In genomic region chr6:78340296-78340695, GRCm38 (mm10) we compare ENCODE assay signal across 29 mouse cellular contexts. TPM values are rescaled to one million over a fixed set of nuclear protein-coding genes. Genes with fewer than 3 reads are reported as not detected.
DNase-seq lines count a peak whose midpoint lies in the region; ATAC-seq lines count a peak whose summit lies in the region.
"Had no signal": no experiment of that assay in that cellular context is flagged by ENCODE, and none has a peak within 500 bp of the region (broad histone marks: within the 10 kb centered on the region; RNA-seq: fewer than 3 reads in every experiment).

No protein-coding gene starts in this region.

- intact Hi-C loops in left cerebral cortex, postnatal 10 days (cut with DNase I), result no loop called here
- intact Hi-C loops in left cerebral cortex, postnatal 14 days (cut with DNase I), result no loop called here

- ATAC-seq in frontal cortex, adult (ENCODE audit: low TSS enrichment), result peak; percentile 99
- ATAC-seq in megakaryocyte, adult 5-6 weeks (ENCODE audit: poor library complexity, severe bottlenecking), result no peak
- ATAC-seq: activated CD4-positive, CD25-positive, alpha-beta regulatory T cell, adult 4 months; forebrain, embryonic 16.5 days; inflammation-experienced regulatory T-cells, adult 6 months; liver, embryonic 12.5 days; liver, postnatal 0 days had no signal

- DNase-seq in frontal cortex, postnatal 10 days (ENCODE audit: low spot score in 2 of 2), result no peak
- DNase-seq in left cerebral cortex, adult 18-20 months (ENCODE audit: low spot score in 2 of 2), result peak; percentile 13 to 36
- no peak for DNase-seq in left cerebral cortex, postnatal 10 days (ENCODE audit: extremely low spot score in 1 of 2, low spot score in 2 of 2)
- DNase-seq in left cerebral cortex, postnatal 14 days (ENCODE audit: low spot score in 2 of 2), result peak; percentile 17 to 51
- peak; percentile 81 for DNase-seq in telencephalon, adult 2 months (ENCODE audit: low read depth, low spot score)
- DNase-seq: adrenal gland, adult 2 months; adrenal gland, postnatal 36 days; cerebellum, adult 2 months; cerebellum, postnatal 14 days; heart, adult 2 months; heart, postnatal 10 days; kidney, adult 11 months; kidney, postnatal 14 days; liver, postnatal 0 days; midbrain, embryonic 14.5 days had no signal

RNA-seq across cellular contexts. Expression of gene Reg3b, which starts 30.2 kb away (rescaled TPM):
- total RNA-seq in left cerebral cortex, adult 18-20 months (2021), result not detected
- total RNA-seq in left cerebral cortex, postnatal 10 days (2021), result not detected
- total RNA-seq in left cerebral cortex, postnatal 14 days (2021), result not detected
- total RNA-seq in megakaryocyte, adult 5-6 weeks (2015), result not detected in 2 replicates
- not detected in 2 replicates for total RNA-seq in megakaryocyte, adult 5-6 weeks (2017)
- total RNA-seq: adrenal gland, adult 2 months; adrenal gland, postnatal 36 days; CH12.LX; ES-E14; gastrocnemius, adult 8-10 months; gastrocnemius, postnatal 4 days; heart, adult 2 months; heart, postnatal 10 days; hematopoietic stem cell, adult 5-6 weeks; layer of hippocampus, adult 18-20 months; layer of hippocampus, postnatal 25 days; monocyte, adult 5-6 weeks had no signal

RNA-seq across cellular contexts. Expression of gene Reg3d, which starts 38.4 kb away (rescaled TPM):
- total RNA-seq in left cerebral cortex, adult 18-20 months (2021), result not detected
- not detected for total RNA-seq in left cerebral cortex, postnatal 10 days (2021)
- not detected for total RNA-seq in left cerebral cortex, postnatal 14 days (2021)
- not detected in 2 replicates for total RNA-seq in megakaryocyte, adult 5-6 weeks (2015)
- not detected in 2 replicates for total RNA-seq in megakaryocyte, adult 5-6 weeks (2017)
- total RNA-seq: adrenal gland, adult 2 months; adrenal gland, postnatal 36 days; CH12.LX; ES-E14; gastrocnemius, adult 8-10 months; gastrocnemius, postnatal 4 days; heart, adult 2 months; heart, postnatal 10 days; hematopoietic stem cell, adult 5-6 weeks; layer of hippocampus, adult 18-20 months; layer of hippocampus, postnatal 25 days; monocyte, adult 5-6 weeks had no signal

RNA-seq across cellular contexts. Expression of gene Reg3a, which starts 40.2 kb away (rescaled TPM):
- total RNA-seq in left cerebral cortex, adult 18-20 months (2021), result not detected
- total RNA-seq in left cerebral cortex, postnatal 10 days (2021), result not detected
- not detected for total RNA-seq in left cerebral cortex, postnatal 14 days (2021)
- total RNA-seq in megakaryocyte, adult 5-6 weeks (2015), result not detected in 2 replicates
- not detected in 2 replicates for total RNA-seq in megakaryocyte, adult 5-6 weeks (2017)
- total RNA-seq: adrenal gland, adult 2 months; adrenal gland, postnatal 36 days; CH12.LX; ES-E14; gastrocnemius, adult 8-10 months; gastrocnemius, postnatal 4 days; heart, adult 2 months; heart, postnatal 10 days; hematopoietic stem cell, adult 5-6 weeks; layer of hippocampus, adult 18-20 months; layer of hippocampus, postnatal 25 days; monocyte, adult 5-6 weeks had no signal

RNA-seq across cellular contexts. Expression of gene Reg2, which starts 55.1 kb away (rescaled TPM):
- total RNA-seq in left cerebral cortex, adult 18-20 months (2021), result not detected
- total RNA-seq in left cerebral cortex, postnatal 10 days (2021), result not detected
- not detected for total RNA-seq in left cerebral cortex, postnatal 14 days (2021)
- total RNA-seq in megakaryocyte, adult 5-6 weeks (2015), result not detected in 2 replicates
- total RNA-seq in megakaryocyte, adult 5-6 weeks (2017), result not detected in 2 replicates
- total RNA-seq: adrenal gland, adult 2 months; adrenal gland, postnatal 36 days; CH12.LX; gastrocnemius, adult 8-10 months; gastrocnemius, postnatal 4 days; heart, adult 2 months; heart, postnatal 10 days; hematopoietic stem cell, adult 5-6 weeks; layer of hippocampus, adult 18-20 months; layer of hippocampus, postnatal 25 days; monocyte, adult 5-6 weeks had no signal

Comparison
In these comparisons a context has a peak if more than half of its experiments do, and no peak if none do; other contexts are left out.
1. DNase-seq: peak in left cerebral cortex, adult 18-20 months (2 of 2), left cerebral cortex, postnatal 14 days (2 of 2) and telencephalon, adult 2 months (single experiment); none in frontal cortex, postnatal 10 days (0 of 2) and left cerebral cortex, postnatal 10 days (0 of 2).